Mouse (Mus musculus) ES-E14 (cell line): ENCODE measurements around the gene Gm8011.
"Not testable (repeated sequence)": the region's sequence is repeated elsewhere in the genome, so short reads cannot be mapped to it uniquely, and the experiment has no call there.

ENCODE experiments used
- CHD2 ChIP-seq: IDR thresholded peaks from 2 replicates; pipeline ENCODE4 v1.6.1; 2014; ENCODE audit warnings: mild to moderate bottlenecking, low read depth, low read length, inconsistent platforms
- MAFK ChIP-seq: IDR thresholded peaks from 2 replicates; pipeline ENCODE4 v1.6.1; 2014; ENCODE audit warnings: mild to moderate bottlenecking, low read depth, low read length, inconsistent platforms; ENCODE audit not compliant: insufficient read depth
- ZC3H11A ChIP-seq: IDR thresholded peaks from 2 replicates; pipeline ENCODE4 v1.6.1; 2012; ENCODE audit warnings: low read depth, mild to moderate bottlenecking, inconsistent platforms, low read length, borderline replicate concordance

- TF ChIP-seq MAFK, ZC3H11A, CHD2: not testable (repeated sequence)
These were observed 24.1 kb upstream of the Gm8011 start, which contains the start of gene Gm8005 for GRCm38 (mm10) chr14:42439573-42439972.
